Mouse (Mus musculus): ENCODE data around the gene Fam189a1.

The Fam189a1 gene

DNA sequence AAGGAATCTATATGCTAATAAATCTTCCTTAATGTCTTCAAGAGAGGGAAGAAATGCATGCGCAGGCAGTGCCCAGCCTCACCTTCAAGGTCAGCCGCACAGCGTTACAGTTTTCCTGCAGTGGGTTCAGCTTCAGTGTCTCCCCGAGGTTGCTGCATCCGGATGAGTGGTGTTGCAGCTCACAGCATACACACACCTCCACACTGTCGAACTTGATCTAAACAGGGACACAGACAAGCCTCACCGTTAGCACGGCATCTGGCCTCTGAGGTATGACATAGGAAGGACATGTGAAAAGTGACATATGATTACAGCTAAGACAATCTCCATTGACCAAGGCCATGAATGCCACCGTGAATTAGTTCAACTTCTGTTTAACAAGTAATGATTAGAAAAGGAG lies 336.7 kb downstream of the Fam189a1 start:
- DNase-seq (ENCODE audit: low spot score), result no peak

DNA sequence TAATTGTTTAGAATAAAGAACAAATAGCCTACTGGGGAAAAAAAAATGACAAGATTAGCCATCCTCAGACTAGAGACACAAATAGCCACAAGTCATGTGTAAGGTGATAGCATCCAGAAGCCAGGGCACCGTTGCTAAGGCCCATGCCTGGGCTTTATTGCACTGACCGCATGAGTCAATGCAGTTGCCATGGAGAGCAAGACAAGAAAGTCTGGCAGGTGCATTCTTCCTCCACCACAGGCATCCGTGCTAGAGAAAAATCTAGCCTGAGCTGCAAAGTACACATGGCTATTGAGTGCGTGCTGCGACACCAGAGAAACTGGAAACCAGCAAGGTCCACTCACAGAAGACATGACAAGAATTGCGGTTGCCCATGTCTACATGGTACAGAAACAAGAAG lies 347.5 kb downstream of the Fam189a1 start:
- no peak for DNase-seq (ENCODE audit: low spot score)

DNA sequence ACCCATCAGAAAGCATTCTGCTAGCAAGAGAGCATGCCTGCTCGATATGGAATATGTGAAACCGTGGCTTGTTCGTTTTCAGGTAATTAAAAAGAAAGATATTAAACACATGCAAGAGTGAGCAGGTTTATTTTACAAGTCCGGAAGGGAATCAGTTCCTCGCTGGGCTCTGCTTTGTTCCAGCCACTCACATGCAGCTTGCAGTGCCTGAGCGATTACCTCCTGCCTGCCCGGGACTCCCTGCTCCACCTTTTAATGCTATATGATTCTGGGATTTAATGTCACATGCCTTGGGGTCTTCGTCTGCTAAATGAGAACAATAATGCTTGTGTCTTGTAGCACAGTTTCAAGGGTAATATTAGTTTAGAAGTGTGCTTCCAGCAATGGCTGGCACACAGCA lies 351.3 kb downstream of the Fam189a1 start:
- DNase-seq (ENCODE audit: low spot score), result no peak

DNA sequence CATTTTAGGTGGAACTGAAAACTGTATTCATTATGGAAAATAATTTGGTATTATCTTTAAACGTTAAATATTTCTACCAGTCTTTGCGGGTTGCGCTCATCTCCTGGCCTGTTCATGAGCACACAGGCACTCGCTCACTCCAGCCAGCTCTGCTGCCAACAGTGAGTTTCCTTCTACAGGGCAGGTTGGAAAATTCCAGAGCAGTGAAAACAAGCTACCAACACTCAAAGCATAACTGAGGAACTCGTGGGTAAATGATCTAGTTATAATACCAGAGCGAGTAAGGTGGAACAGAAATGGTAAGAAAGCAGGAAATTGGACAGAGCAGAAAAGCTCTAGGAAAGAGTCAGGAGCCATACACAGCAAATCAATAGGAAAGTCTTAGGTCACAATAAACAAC lies 360.8 kb downstream of the Fam189a1 start:
- no peak for DNase-seq (ENCODE audit: low spot score)

DNA sequence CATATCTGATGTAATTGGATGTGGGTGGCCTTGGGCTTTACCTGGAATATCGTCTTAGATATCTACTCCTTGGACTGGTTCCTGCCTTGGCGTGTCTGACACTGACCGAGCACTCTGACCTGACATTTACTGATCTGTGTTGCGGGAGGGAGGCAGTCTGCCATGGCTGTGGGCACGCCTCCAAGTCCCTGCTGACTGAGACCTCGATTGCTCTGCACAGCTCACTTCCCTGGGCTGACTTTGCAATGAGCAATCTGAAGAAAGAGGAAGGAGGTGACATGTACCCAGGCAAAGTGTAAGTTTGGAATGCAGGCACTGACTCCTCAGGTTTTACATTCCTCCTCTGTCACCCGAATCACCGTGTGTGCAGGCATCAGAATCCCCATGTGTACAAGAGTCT lies 364.3 kb downstream of the Fam189a1 start:
- DNase-seq (ENCODE audit: low spot score), result peak; percentile 63

DNA sequence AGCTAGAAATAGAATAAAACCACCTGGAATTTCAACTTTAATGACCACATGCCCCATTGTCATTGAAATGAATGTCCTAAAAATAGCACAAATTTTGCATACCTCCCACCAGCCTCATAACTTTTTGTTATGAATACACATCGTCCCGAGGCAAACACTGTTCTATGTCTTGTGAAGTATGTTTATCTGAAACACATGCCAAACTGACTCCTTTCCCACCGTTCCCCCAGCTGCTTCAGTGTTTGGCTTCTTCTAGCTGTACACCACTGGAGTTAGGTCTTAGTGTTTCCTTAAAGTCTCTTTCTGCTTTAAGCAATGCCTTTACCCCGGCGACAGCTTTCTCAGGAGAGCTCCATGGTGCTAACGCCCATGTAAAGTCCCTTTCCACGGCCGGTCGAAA lies 365.2 kb downstream of the Fam189a1 start:
- DNase-seq (ENCODE audit: low spot score), result no peak

DNA sequence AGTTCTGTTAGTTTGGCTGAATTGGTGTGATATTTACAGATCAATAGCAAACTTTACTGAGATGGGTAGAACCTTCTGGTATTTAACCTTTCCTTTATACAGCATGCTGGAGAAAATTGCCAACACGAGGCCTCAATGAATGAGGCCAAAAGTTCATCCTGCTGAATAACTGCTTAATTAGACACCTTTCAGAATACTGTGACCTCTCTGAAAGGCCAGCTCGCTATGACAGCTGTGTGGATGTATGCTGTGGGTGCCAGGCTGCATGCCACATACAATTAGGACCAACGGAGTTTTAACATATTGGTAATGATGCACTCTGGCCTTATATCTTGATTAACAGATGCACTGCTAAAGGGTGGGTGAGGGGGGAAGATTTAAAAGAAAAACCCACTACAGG lies 371.3 kb downstream of the Fam189a1 start:
- no peak for DNase-seq (ENCODE audit: low spot score)

DNA sequence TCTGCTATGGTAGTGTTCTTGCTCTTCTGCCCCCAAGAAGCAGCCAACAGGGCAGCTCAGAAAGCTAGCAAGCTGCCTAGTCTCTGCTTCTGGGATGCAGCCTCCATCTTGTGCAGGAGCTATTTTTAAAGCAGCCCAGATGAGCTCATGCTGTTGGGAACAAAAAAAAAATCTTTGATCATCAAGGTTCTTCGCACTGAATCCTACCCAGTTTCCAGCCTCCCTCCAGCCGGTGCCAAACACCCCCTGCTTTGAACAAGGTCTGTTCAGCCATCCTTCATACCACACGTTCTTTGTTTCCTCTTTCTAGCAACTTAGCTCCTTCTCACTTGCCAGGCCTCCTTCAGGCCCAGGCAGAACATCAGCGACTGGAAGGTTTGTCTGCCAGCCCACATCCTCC lies 376.9 kb downstream of the Fam189a1 start:
- no peak for DNase-seq (ENCODE audit: low spot score)

DNA sequence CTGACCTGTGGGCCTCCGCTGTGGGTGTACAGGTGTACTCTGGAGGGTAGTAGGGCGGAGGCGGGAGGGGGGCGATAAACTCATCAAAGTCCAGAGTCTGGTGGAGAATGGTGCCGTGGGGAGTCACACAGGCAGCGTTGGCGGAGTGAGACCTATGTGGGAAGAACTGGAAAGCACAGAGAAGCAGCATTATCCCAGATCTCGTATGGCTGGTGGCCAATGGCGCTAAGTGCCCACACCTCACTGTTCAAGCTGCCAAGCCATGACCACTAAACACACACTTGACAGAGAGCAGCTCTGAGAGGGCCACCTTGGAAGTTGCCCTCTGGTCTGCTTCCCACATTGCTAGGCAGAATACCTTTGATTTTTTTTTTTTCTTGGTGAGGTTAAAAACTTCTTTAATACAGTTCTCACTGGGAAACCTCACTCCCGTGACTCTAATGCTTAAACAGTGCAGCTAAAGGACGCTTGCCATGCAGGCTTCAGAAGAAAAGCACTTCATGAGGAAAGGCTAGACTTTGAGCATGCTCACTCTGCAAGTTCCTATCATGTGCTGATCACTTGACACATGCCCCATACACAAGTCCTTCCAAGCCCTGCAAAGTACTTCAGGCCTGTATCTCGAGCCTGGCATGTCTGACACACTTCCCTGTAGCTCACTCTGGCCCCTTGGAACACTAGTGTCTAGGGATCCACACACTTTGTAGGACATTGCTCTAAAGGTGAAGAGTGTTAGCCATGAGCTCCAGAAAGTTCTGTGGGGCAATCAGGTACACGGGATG lies 379.5 kb downstream of the Fam189a1 start:
- DNase-seq (ENCODE audit: low spot score), result no peak

DNA sequence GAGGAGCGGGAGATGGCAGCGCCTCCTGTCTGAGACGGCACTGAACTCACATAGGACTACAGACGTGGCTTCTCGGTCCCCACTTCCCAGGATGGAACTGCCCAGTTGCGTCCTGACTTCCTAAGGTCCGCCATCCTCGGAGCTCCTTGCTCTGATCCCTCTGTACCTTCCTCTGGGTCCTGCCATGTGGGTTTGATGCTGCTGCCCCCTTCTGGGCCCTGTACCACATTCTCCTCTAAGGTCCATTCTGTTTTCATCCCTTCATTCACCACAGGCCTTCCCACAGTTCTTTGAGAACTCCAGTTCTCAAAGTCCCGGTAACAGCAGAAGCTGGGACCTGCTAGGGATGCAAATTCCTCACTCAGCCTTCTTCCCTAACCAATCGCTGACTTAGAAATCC lies 382.9 kb downstream of the Fam189a1 start:
- DNase-seq (ENCODE audit: low spot score), result no peak

DNA sequence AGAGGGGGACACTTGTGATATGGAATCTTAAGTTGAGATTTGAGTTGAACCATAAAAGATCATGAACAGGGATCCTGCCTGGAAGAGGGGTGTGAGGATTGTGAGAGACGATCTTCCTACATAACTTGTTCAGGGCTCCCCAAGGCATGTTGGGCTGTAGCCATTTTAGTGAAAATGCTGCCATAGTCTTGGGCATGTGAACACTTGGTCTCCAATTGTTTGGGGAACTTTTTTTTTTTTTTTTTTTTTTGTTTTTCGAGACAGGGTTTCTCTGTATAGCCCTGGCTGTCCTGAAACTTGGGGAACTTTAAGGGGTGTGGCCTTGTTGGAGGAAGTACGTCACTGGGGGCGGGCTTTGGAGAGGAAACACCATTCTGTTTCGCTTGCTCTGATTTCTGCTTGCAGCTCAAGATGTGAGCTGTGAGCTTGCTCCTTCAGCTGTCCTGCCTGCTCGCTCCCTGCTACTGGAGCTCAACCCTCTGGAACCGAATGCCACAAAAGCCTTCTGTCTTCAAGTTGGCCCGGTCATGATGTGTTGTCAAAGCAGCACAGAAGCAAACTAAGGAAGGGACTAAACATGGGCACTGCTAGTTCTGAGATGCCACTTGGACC lies 385.5 kb downstream of the Fam189a1 start:
- no peak for DNase-seq (ENCODE audit: low spot score)

DNA sequence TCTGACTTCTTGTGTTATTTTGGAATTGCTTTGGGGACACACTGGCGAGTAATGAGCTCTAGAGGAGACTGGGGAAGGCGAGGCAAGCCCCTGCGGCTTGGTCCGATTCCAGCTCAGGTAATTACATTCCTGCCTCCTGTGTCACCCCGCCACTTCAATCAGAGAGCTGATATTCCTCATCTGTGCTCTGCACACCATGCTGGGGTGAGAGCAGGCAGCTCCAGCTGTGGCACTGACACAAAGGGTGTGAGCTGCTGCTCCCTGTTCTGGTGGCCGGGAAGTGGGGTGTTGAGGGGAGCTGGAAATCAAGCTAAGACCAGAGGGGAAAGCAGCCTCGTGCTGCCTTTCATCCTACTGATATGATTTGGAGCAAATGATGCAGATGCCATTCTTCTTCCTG lies 386.6 kb downstream of the Fam189a1 start:
- DNase-seq (ENCODE audit: low spot score), result no peak

DNA sequence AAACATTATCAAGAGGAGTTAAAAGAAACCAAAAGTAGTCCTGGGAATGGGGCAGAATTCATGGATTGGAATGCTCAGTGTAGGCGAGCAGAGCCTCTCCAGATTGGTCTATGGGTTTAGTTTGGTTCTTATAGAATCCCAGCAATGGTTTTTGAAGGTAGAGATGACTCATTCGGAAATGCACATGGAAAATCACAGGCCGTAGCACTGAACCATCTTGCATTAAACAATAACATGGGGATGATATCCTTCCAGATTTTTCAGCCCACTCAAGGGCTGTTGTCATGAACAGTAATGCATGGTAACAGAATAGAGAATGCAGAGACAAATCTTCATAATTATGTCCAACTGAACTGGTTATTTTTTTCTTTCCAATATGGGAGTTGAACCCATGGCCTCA lies 390.8 kb downstream of the Fam189a1 start:
- DNase-seq (ENCODE audit: low spot score), result no peak

DNA sequence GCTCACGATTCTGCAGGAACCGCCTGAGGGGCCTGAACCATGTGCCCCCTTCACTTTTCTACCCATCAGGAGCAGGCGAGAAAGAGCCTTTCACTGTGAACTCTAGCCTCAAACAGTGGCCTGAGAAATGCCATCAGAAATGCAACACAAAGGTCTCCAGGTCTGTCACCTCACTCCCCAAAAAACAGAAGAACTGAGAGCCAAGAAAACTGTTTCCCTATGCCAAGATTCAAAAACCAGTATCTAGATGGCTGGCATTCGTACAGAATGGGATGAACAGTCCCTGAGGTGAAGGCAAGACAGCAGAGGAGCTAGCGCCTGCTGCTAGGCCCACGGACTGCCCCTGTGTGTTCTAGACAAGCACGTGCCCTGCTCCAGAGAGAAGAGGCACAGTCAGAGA lies 401.2 kb downstream of the Fam189a1 start:
- DNase-seq (ENCODE audit: low spot score), result no peak

DNA sequence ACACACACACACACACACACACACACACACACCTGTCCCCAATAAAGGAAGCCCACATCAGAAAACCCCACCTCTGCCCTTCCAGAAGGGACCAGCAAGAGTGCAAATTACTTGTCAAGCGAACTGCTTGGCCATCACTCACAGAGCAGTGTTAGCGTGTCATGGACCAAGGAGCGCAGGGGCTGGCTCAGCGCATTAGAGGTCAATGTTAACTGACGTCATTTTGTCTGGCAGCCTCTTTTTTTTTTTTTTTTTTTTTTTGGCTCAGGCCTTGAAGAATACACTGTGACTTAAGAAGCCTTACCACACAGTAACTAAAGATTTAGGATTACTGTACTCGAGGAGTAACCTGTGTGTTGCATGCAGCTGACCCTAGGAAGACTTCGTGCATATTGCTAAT lies 402.2 kb downstream of the Fam189a1 start:
- DNase-seq (ENCODE audit: low spot score), result no peak

DNA sequence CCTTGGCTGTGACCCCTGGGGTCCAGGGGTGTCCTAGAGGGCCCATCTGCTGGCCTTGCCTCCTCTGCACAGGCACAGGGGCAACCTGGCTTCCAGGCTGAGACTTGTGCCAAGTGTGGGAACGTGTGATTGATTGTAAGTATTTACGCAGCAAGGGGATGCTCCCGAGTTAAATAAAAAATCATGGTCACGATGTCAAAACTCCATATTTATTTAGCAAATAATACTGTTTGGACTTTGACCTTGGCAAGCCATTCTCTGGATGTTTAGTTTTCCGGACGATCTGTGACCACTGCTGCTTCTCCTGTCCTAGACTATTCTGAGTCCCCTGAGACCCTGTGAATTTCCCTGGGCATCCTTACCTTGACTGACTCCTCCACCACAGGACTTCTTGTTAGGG lies 402.7 kb downstream of the Fam189a1 start:
- no peak for DNase-seq (ENCODE audit: low spot score)

DNA sequence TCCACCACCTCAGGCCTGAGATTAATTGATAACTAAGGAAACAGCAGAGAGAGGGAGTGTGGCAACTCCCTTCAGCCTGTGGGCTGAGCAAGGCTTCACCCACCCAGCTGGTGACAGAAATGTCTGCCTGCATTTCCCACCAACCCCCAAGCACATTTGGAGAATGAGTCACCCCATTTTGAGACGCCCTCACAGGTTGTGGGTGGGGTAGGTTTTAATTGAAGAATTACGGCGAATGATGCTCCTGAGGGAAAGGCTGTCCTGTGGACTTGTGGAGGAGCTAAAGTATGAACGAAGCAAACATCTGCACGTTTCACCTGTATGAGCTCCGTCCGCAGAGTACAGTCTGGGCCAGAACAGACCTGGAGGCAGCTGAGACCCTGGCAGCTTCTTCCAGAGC lies 404.2 kb downstream of the Fam189a1 start:
- DNase-seq (ENCODE audit: low spot score), result no peak

DNA sequence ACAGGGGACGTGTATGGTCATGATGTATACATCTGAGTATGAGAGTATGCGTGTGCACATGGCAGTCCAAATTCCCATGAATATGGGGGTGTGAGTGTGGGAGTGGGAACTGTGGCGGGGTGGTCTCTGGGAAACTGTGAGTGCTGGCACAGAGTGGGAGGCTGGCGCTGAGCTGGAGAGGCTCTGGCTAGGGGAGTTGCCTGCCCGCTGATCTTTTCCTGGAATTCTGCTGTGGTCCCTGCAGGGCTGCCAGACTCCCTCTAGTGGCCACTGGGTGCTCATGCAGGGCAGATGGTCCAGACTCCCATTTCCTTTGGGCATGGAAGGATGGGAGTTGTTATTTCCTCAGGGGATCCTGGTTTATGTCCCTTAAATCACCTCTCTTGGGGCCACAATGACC lies 404.9 kb downstream of the Fam189a1 start:
- DNase-seq (ENCODE audit: low spot score), result peak; percentile 46

DNA sequence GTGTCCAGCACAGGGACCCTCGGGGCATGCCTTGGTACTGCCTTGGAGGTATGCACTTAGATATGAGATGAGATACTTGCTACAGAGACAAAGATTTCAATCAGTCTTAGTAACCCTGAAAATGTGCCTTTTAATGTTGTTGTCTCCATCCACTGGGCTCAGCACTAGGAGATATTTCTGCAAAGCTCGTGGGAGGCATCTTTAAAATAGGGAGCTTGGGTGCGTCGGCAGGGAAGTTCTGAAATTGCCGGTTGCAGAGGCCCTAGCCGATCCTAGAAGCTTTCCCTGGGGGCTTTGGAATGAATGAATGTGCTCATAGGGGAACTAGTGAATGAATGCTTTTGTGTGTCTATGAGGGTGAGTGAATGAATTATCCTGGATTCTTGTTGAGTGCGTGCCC lies 412.8 kb downstream of the Fam189a1 start:
- DNase-seq (ENCODE audit: low spot score), result no peak

DNA sequence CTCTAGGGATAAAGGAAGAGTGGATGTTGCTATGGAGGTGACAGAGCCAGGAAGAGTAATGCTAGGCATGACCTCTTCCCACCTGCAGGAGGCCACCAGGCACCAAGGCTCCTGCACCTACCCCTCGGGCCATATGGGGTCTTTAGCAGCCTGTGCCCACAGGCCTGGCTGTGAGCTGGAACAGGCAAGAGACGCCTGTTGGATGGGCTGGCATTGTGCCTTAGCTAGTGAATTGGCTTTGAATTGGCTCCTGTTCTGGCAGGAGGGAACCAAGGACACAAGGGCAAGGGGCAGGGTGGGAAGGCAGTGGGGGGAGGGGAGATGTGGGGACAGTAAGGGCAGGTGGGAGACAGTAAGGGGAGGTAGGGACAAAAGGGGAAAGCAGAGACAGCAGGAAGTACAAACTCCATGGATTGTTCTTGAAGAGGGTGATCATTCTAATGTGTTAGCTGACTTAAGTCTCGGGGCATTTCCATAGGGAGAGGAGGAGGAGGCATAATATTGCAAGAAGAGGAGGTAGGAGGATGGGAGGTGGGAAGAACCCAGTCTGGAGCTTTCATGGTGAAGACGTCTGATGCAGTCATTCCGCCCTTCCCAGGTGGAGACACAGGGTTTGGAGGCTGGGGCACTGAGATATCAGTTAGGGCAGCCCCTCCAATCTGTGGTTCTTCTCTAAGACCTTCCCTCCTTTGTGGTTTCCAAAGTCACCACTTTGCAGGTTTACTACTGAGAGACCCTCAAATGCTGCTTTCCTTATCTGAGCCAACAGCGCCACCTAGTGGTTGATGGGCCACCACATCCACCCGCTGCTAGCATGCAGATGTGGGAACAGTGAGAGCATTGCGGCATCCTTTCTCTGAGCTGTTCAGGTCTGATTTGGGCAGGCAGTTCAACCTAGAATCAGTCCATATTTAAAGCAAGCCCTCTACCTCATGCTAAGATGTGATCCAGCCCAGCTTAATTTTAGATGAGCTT lies 414.8 kb downstream of the Fam189a1 start:
- DNase-seq (ENCODE audit: low spot score), result peak; percentile 60

DNA sequence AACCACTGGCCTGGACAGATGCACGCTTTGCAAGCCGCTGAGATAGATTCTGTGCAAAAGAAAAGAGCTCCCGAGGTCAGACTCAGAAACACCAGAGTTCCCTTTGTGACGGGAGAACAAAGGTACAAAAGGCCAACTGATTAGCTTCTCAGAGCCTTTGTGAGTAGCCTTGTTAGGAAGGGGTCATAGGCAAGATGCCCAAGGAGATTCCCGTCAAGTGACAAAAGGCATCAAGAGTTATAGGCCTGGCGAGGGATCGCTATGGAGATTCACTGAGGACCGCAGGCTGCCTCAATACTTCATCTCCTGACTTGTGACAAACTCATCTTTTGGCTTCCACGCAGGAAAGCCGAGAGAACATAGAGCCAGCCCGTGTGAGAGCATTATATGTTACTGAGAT lies 417.2 kb downstream of the Fam189a1 start:
- no peak for DNase-seq (ENCODE audit: low spot score)

DNA sequence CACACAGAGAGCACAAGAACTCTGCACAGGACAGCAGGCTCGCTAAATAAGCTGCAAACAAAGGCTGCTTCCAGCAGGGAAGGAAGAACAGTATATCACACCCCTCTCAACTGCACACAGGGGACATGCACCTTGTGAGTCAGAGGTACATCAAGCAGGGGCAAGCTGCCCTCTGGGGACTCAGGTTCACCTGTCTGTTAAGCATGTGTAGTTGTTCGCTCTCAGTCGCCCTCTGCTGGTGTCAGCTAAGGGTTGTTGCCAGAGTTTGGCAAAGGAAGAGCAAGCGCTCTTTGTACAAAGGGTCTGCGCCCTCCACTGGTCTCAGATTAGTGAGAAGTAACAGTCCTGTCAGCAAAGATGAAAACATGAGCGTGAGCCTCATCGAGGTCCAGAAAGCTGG lies 426.6 kb downstream of the Fam189a1 start:
- peak; percentile 24 for DNase-seq (ENCODE audit: low spot score)

DNA sequence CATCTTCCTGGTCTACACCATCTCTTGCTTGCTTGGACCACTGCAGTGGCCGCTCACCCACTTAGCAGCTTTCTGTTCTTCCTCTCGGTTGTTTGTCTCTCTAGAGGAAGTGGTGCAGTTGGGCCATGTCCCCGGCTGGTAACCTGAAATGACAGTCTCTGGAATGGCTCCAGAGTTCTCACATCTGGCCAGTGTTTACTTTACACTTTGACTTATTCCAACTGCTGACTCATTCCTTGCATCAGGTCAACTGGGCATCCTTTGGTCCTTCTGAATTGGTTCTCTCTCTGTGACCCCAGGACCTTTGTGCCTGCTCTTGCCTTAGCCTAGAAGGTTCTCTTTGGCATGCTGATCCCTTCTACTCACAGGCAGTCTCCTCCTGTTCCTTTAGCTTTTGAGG lies 427.6 kb downstream of the Fam189a1 start:
- no peak for DNase-seq (ENCODE audit: low spot score)

Data from ovary, postnatal 36 days (tissue).